Mouse (Mus musculus): ENCODE results near the gene Aqp7. TPM values are rescaled to one million over a fixed set of nuclear protein-coding genes. Genes with fewer than 3 reads are reported as not detected.
A peak's percentile ranks its signal among the peaks of the same experiment; 100 is the strongest.

Gene Aqp7
- polyA plus RNA-seq, 1 experiment = 5.3 TPM

GRCm38 (mm10) chr4:41051781-41052180, 3.8 kb upstream of the Aqp7 start:
- Histone ChIP-seq H3K27ac (ENCODE audit: control insufficient read depth, insufficient read depth, low read length) (no peak overlapping the region), H3K36me3 (ENCODE audit: control insufficient read depth, insufficient read depth, low read length) (no peaks in the 10 kb centered on the region), H3K27me3 (ENCODE audit: control insufficient read depth, insufficient read depth, low read length) (no peaks in the 10 kb centered on the region), H3K4me3 (ENCODE audit: control insufficient read depth, insufficient read depth, low read length) (no peak overlapping the region), H3K4me1 (replicated peaks; ENCODE audit: control insufficient read depth, insufficient read depth, low read length) (no peaks in the 10 kb centered on the region)
- no peak for TF ChIP-seq CTCF (IDR thresholded peaks at IDR 0.05; ENCODE audit: borderline replicate concordance, control insufficient read depth, extremely low read depth, insufficient read depth, low read length, poor library complexity)
- TF ChIP-seq POLR2A (IDR thresholded peaks at IDR 0.05; ENCODE audit: control insufficient read depth, extremely low read depth, insufficient read depth, low read length, poor library complexity) = no peak
- no peak for DNase-seq
- WGBS = 92% methylated on average over 7 of the region's 7 CpGs

- no peak overlapping the region for H3K27ac ChIP-seq (ENCODE audit: control insufficient read depth, insufficient read depth, low read length)
- no peaks in the 10 kb centered on the region for H3K4me1 ChIP-seq (replicated peaks; ENCODE audit: control insufficient read depth, insufficient read depth, low read length)
- no peaks in the 10 kb centered on the region for H3K36me3 ChIP-seq (ENCODE audit: control insufficient read depth, insufficient read depth, low read length)
- 43% methylated on average over 16 of the region's 16 CpGs for WGBS
- peak; percentile 78 for DNase-seq
- no peak for TF ChIP-seq POLR2A (IDR thresholded peaks at IDR 0.05; ENCODE audit: control insufficient read depth, extremely low read depth, insufficient read depth, low read length, poor library complexity)
- 0 out of 2 replicates have a peak, but pooled peaks have one; percentile 25 for TF ChIP-seq CTCF (IDR thresholded peaks at IDR 0.05; ENCODE audit: borderline replicate concordance, control insufficient read depth, extremely low read depth, insufficient read depth, low read length, poor library complexity)
- no peaks in the 10 kb centered on the region for H3K27me3 ChIP-seq (ENCODE audit: control insufficient read depth, insufficient read depth, low read length)
- H3K4me3 ChIP-seq (ENCODE audit: control insufficient read depth, insufficient read depth, low read length) = no peak overlapping the region
Measured at GRCm38 (mm10) chr4:41050726-41051675, 3.1 kb upstream of the Aqp7 start.

- no peaks in the 10 kb centered on the region for H3K36me3 ChIP-seq (ENCODE audit: control insufficient read depth, insufficient read depth, low read length)
- 87% methylated on average over 2 of the region's 2 CpGs for WGBS
Measured at GRCm38 (mm10) chr4:41048926-41049325, 987 bp upstream of the Aqp7 start.

GRCm38 (mm10) chr4:41046254-41046795, 1.6 kb downstream of the Aqp7 start:
- Histone ChIP-seq H3K27me3 (ENCODE audit: control insufficient read depth, insufficient read depth, low read length) (no peaks in the 10 kb centered on the region), H3K4me3 (ENCODE audit: control insufficient read depth, insufficient read depth, low read length) (no peak overlapping the region), H3K4me1 (replicated peaks; ENCODE audit: control insufficient read depth, insufficient read depth, low read length) (no peaks in the 10 kb centered on the region), H3K27ac (ENCODE audit: control insufficient read depth, insufficient read depth, low read length) (no peak overlapping the region), H3K36me3 (ENCODE audit: control insufficient read depth, insufficient read depth, low read length) (no peaks in the 10 kb centered on the region)
- 89% methylated on average over 13 of the region's 13 CpGs for WGBS
- no peak for DNase-seq
- TF ChIP-seq POLR2A (IDR thresholded peaks at IDR 0.05; ENCODE audit: control insufficient read depth, extremely low read depth, insufficient read depth, low read length, poor library complexity) = no peak

More at GRCm38 (mm10) chr4:41048926-41049325, 987 bp upstream of the Aqp7 start:
- no peaks in the 10 kb centered on the region for H3K4me1 ChIP-seq (replicated peaks; ENCODE audit: control insufficient read depth, insufficient read depth, low read length)
- no peaks in the 10 kb centered on the region for H3K27me3 ChIP-seq (ENCODE audit: control insufficient read depth, insufficient read depth, low read length)
- no peak overlapping the region for H3K27ac ChIP-seq (ENCODE audit: control insufficient read depth, insufficient read depth, low read length)
- no peak for TF ChIP-seq CTCF (IDR thresholded peaks at IDR 0.05; ENCODE audit: borderline replicate concordance, control insufficient read depth, extremely low read depth, insufficient read depth, low read length, poor library complexity)
- TF ChIP-seq POLR2A (IDR thresholded peaks at IDR 0.05; ENCODE audit: control insufficient read depth, extremely low read depth, insufficient read depth, low read length, poor library complexity) = no peak
- DNase-seq = no peak
- no peak overlapping the region for H3K4me3 ChIP-seq (ENCODE audit: control insufficient read depth, insufficient read depth, low read length)

- H3K4me3 ChIP-seq (ENCODE audit: control insufficient read depth, insufficient read depth, low read length) = no peak overlapping the region
- H3K27ac ChIP-seq (ENCODE audit: control insufficient read depth, insufficient read depth, low read length) = no peak overlapping the region
Measured at GRCm38 (mm10) chr4:41045288-41045687, 2.7 kb downstream of the Aqp7 start.

GRCm38 (mm10) chr4:41043961-41044360, 4.0 kb downstream of the Aqp7 start:
- Histone ChIP-seq H3K4me3 (ENCODE audit: control insufficient read depth, insufficient read depth, low read length) (no peak overlapping the region), H3K4me1 (replicated peaks; ENCODE audit: control insufficient read depth, insufficient read depth, low read length) (no peaks in the 10 kb centered on the region), H3K36me3 (ENCODE audit: control insufficient read depth, insufficient read depth, low read length) (no peaks in the 10 kb centered on the region), H3K27ac (ENCODE audit: control insufficient read depth, insufficient read depth, low read length) (no peak overlapping the region), H3K27me3 (ENCODE audit: control insufficient read depth, insufficient read depth, low read length) (no peaks in the 10 kb centered on the region)
- DNase-seq = no peak
- 90% methylated on average over 5 of the region's 5 CpGs for WGBS
- no peak for TF ChIP-seq POLR2A (IDR thresholded peaks at IDR 0.05; ENCODE audit: control insufficient read depth, extremely low read depth, insufficient read depth, low read length, poor library complexity)
- TF ChIP-seq CTCF (IDR thresholded peaks at IDR 0.05; ENCODE audit: borderline replicate concordance, control insufficient read depth, extremely low read depth, insufficient read depth, low read length, poor library complexity) = no peak

More at GRCm38 (mm10) chr4:41045288-41045687, 2.7 kb downstream of the Aqp7 start:
- Histone ChIP-seq H3K4me1 (replicated peaks; ENCODE audit: control insufficient read depth, insufficient read depth, low read length) (no peaks in the 10 kb centered on the region), H3K36me3 (ENCODE audit: control insufficient read depth, insufficient read depth, low read length) (no peaks in the 10 kb centered on the region), H3K27me3 (ENCODE audit: control insufficient read depth, insufficient read depth, low read length) (no peaks in the 10 kb centered on the region)
- WGBS = 98% methylated on average over 3 of the region's 3 CpGs
- DNase-seq = no peak
- TF ChIP-seq CTCF (IDR thresholded peaks at IDR 0.05; ENCODE audit: borderline replicate concordance, control insufficient read depth, extremely low read depth, insufficient read depth, low read length, poor library complexity) = no peak
- TF ChIP-seq POLR2A (IDR thresholded peaks at IDR 0.05; ENCODE audit: control insufficient read depth, extremely low read depth, insufficient read depth, low read length, poor library complexity) = no peak

All from thymus, adult 2 months (tissue).